Mouse (Mus musculus) Muller cell, postnatal 12 days (primary cell): ENCODE results near the gene Cflar.

Experiments
- DNase-seq: peaks from one replicate; pipeline ENCODE4 v3.0.0-alpha.2; 2015; ENCODE audit errors: inconsistent ontology term

Gene Cflar

DNA sequence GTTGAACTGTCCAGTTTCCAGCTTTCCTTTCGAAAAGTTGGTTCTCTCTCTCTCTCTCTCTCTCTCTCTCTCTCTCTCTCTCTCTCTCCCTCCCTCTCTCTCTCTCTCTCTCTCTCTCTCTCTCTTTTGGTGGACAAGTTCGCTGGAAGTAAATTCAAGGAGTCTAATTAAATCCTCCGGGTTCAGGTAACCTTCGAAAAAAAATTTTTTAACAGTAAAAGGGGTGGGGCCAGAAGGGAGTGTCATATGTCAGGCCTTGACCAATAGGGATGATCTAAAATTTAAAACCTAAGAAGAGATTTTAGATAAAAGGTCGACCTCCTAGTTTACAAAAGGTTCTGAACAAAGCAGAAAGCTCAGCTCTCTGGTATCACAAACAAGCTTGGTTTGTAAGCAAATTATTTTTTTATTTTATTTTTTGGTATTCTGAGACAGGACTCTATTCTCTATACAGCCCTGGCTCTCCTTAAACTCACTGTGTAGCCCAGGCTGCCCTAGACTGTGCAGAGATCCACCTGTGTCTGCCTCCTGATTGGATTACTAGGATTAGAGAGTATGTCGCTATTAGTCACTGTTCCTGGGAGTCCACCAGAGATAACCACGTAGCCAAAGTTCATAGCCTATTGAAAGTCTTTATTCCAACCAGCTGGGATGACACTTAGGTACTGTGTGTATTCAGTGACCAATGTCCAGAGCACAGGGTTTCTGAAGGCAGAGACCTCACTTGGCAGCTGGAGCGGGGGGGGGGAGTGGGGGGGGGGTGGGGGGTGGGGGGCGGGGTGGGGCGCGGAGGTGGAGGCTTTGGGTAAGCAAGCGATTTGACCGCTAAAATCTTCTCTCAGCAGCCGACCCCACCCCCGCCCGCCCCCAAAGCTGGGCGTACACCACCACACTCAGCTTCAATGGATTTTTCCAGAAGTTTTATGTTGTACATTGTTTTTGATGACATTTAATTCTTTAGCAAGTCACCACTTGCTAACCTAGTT lies 1.1 kb downstream of the Cflar start:
- peak; percentile 88 for DNase-seq

DNA sequence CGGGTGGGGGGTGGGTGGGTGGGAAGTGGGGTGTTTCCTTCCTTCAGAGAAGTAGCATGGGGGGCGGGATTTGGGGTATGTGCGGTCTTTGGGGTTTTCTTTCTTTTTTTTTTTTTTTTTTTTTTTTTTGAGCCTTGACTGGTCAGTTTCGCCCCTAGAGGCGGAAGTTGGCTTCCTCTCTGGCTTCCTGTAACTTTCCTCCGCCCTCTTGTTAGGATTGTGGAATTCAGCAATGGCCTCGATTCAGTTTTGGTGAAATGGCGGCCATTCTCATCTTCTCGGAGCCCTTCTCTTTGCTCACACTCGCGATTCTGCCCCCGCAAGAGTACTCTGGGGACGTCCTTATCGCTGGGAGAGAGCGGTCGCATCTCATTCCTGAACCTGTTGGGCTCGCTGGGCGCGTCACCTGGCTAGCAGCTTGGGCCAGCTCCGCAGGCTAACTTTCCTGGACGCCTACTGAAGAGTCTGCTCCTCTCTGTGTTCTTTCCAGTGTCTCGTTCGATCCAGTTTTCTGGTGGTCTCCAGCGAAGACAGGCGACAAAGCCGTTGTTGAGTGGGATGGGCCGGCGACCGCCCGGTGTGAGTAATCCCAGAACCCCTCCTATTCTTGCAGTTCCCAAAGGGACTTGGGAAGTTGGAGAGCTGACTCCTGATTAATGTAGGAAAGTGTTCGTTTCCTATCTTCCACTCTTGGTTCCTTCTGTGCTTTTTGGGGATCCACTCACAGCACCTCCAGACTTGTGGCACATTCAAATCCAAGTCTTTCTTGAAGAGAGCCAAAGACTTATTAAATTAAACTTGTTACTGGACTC lies 2.0 kb downstream of the Cflar start:
- peak; percentile 73 for DNase-seq

DNA sequence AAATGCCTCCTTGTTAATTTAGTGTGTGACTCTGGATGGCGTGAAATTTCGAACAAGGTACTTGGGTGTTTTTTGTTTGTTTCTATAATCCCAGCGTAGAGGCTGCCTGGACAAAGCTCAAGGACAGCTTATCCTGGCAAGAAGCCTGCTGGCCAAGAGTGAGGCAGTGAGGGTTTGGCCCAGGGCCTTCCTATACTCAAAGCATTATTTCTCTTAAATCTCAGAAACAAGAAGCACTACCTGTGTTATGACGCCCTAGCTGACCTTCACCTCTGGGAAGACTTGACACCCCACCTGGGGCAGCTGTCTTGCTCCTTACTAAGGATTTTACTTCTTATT lies 2.6 kb downstream of the Cflar start:
- DNase-seq = no peak

DNA sequence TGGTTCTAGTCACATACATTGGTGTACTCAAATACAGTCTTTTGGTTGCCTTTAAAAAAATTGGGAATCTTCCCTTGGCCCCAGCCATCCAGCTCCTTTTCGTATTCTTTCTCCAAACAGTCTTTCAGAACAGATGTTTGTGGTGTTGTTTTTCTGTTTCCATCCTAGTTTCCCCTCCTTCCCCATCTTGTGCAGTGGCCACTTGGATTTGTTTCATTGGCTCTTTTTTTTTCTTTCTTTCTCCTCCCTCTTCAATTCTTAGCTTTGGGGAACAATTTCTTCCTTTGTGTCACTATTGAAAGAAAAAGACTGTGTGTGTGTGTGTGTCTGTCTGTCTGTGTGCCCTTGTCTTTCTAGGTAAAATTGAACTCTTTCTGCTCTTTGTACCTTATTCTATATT lies 3.1 kb downstream of the Cflar start:
- no peak for DNase-seq

DNA sequence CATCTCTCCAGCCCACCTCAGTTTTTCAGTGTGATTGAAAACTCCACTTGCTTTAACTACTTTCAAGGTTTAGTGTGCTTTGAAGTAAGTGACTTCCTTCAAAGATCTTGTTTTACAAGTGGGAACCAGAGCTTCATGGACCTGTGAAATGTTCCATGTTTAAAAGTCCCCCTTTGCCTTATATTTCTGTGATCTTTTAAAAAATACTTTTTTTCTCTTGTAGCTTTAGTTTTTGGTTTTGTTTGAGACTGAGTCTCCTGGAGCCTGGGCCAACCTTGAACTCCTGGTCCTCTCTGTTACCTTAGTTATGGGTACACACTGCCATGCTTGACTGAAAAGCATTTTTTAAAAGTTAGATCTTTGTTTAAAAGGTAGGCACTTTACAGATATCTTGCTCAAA lies 4.2 kb downstream of the Cflar start:
- no peak for DNase-seq

DNA sequence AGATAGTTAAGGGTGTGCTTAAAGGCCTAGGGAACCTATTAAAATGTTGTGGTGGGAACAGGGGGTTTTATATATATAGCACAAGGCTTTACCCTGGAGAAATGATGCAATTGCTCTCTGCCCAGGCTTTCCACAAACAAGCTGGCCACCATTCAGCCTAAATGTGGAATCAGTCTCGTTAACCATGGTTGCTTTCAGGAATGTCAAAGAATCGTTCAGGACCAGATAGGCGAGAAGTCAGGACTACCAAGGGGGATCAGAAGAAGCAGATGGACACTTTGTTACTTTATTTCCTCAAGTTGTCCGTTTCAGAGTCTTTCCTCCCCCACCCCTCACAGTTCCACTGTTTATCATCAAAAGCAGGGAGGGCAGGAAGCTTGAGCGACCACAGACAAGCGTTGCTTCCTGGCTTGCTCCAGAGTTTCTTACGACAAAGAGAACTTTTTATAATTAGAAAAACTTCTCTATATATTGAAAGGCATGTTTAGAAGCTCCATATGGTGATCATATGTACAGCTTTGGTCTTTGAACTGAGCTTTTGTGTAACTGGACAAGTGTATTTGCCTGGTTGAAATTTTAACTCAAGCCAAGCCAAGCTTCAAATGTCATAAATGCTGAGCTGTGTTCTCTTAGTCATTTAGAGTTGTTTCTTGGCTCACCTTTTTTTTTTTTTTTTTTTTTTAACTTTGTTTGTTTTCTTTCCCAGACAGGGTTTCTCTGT lies 5.0 kb downstream of the Cflar start:
- DNase-seq = no peak

DNA sequence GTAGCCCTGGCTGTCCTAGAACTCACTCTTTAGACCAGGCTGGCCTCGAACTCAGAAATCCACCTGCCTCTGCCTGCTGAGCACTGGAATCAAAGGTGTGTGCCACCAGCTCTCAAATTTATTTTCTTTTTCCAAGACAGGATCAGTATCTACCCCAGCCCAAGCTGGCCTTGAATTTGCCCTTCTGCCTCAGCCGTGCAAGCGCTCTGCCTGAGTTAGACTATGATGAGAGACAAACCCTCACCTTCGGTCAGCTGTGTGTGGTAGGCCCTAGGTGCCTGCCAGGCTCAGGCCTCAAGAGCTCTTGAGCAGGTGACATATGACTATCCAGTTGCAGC lies 5.5 kb downstream of the Cflar start:
- DNase-seq = no peak

DNA sequence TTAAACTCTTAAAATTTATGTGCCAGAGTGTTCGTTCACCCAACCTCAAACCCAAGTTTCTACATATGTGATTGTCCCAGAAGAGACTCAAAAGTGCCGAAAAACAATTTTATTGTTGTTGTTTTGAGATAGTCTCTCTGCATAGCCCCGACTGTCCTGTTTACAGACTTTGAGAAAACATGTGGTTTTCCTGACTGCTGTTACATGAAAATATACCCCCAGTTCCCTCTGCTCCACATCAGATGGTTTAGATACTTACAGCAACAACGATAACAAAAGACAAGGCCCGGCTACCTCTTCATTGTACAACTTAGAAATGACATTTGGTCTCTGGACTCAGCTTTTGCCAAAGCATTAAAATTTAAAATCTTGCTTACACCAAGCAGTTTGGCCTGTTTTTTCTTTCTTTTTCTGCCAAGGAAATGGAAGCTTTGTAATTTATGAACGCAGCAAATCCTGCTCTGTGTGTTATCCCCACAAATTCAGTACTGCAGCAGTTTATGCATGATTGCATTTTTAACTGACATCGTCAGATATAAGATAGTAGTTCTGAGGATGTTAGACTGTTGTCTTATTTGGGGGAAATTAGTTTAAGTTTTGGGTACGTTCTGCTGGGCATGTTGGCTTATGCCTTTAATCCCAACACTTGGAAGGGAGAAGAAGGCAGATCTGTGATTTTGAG lies 6.4 kb downstream of the Cflar start:
- DNase-seq = no peak

DNA sequence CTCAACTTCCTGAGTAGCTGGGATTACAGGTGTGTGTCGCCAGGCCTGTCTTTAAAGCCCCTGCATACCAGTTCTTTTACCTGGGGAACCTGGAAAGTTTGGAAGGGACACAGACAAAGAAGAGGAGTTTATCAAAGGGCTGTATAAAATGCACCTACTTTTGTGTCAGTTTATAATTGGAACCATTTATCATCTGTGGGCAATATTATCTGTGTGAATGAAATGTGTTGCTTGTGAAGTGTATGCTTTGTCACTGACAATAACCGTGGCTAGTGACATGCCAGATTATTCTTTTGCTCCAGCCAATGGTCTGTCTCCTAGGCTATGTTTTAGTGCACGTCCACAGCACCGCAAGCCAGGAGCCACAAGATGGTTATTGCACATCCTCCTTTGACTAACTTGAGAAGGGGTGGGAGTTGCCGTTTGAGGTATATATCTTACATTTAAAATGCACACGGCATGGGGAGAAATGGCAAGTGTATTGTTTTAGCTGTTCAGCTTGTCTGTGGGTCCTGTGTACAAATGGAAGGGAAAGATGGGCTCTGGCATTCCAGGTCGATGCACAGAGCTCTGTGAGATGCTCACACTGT lies 8.1 kb downstream of the Cflar start:
- no peak for DNase-seq

DNA sequence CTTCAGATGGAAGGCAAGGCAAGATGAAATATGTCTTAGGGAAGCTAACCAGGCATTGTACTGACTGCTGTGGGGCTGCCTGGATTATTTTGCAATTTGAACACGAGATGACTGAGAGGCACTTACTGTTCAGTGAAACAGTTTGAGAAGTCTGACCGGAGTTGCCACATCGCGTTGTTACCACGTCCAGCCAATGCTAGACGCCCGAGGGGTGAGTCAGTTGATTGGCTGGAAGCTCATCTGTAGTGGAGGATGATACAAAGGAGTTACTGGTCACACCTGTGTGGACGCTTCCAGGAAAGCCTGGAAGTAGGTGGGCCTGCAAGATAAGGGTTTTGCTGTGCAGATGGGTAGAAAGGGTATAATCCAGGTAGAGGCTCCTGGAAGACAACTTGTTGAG lies 8.8 kb downstream of the Cflar start:
- no peak for DNase-seq

DNA sequence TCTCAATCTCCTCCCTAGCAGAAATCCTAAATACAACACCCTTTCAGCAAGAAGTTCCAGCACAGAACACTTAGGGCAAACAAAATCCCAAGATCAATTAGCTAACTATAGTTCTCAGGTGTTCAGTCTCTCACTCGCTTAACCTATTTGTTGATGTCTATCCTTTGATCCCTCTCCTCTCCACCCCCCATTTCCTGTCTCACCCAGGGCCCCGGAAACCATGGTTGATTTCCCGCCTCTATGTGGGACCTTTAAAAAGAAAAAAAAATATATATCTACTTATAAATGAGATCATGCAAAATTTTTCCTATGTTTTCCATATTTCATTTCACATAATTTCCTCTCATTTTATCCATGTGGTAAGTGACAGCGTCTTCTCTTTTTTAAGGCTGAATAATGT lies 9.7 kb downstream of the Cflar start:
- DNase-seq = no peak

DNA sequence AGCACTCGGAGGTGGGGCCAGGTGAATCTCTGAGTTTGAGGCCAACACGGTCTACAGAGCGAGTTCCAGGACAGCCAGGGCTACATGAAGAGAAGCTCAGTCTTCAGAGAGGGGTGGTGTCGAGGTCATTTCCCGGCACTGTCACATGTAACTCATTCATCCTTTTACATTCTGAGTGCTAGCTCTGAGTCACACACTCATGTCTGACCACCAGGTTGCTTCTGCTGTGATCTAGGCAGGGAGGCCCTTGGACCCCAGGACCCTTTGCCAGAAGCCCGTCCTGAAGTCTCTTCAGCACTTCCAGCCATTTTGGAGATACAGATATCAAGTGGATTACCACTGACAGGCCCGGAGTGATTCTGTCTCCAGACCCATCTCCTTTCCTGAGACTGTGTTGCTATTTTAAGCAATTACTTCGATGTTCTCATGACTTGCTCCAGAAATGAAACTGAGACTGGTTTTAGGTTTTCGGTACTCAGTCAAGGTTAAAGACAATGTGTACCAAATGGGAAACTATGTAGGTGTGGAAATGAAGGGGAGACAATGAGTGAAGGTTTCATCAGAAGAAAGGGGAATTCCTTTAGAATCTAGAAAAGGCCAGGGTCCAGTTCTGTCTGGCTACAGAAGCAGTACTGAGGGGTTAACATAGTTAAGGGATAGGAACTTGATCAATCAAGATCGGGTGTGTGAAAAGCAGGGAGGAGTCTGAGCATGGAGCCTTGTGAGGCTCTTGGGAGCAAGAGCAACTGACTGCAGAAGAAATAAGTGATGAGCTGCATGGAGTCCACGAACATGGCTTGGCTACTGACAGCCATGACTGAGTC lies 11.0 kb downstream of the Cflar start:
- no peak for DNase-seq

DNA sequence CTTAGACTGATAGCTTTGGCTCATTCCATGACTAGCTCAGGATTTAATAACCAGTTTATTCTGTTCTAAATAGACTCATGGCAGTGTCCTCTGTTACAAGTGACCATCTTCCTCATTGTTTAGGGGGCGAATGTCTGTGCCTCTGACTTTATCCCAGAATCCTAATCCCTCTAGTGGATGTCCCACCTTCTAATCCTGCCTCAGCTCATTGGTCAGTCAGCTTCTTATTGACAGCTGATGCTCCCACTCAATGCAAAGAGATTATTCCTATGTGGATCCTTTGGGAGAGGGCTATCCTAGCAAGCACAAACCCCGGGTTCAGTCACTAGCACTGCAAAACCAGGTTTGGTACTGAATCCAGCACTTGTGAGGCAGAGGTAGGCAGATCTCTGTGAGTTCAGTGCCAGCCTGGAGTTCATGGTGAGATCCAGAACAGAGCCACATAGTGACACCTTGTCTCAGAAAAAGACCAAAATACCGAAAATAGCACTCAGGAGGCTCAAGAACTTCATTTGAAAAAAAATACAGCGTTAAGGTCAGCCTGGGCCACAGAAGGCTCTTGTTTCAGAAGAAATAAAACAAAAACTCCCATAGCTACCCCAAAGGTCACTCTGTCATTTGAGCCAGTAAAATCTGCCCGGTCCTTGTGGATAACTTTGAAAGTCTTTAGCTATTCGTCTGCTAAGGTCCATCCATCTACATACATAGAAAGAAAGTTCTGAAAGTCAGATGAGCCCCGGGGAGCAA lies 11.9 kb downstream of the Cflar start:
- DNase-seq = no peak

DNA sequence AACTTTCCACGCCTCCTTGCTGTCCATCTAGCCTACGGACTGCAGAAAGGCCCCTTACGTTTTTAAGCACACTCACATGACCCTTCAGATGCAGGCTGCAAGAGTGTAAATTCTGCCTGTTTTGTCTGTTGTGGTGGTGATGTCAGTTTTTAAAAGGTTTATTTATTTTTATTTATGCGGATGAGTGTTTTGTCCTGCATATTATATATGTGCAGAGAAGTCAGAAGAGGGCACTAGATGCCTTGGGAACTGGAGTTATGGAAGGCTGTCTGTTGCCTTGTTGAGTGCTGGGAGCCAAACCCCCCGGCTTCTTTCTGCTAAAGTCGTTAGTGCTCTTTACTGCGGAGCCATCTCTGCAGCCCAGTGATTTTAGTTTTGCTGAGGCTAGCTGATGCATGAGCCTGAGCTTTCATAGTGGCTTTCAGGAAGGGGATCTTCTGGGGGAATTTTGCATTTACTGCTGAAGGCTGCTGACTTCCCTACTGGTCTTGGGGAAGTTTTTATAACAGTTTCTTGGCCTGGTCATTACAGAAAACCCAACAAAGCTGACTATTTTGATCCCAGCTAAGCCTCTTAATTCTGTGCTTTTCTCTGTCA lies 12.6 kb downstream of the Cflar start:
- no peak for DNase-seq

DNA sequence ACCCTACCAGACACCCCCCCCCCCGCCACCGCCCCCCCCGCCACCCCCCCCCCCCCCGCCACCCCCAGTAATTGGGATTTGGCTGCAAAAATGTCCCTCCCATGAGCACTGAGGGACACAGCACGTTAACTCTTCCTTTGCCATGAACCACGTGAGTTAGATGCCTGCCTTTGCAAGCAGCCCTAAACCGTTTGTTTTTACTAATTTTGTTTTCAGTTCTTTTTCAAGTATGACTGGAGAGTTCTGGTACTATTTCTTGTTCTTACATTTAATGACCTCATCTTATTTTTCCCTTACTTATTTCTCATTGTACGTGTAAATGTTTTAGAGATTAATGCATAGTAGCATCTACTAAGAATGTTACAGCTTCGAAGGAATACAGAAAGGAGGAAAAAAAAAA lies 13.2 kb downstream of the Cflar start:
- DNase-seq = no peak

DNA sequence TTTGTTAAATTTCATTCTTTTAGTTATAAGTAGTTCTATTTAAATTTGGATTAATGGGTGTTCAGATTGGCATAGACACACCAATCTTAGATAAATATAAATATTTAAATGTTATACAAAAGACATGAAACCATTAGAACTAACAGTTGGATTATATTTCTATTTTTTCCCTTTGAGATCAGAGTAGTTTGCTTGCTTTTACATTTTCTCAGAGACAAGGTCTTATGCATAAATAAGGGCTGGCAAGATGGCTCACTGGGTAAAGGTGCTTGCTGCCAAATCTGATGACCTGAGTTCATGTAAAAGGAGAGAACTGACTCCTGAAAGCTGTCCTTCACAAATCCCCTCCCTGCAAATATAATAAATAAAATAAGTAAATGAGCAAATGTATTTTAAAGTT lies 13.8 kb downstream of the Cflar start:
- DNase-seq = no peak

DNA sequence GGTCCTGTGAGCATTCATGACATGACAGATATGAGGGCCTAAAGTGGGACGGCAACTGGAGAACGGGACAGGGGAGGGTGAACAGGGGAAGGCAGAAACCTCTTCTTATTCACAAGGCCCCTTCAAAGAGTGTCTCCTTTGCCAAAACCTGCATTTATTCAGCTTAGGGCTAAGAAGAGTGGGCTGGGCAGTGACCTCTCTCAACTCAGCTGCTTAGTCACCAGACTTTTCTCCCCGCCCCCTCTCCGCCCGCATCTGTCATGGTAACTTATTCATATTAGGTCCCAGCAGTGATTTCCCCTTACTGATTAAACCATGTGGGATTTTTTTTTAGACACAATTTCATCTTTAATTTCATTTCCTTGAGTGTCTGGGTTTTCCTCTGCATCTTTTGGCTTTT lies 14.5 kb downstream of the Cflar start:
- peak; percentile 33 for DNase-seq

DNA sequence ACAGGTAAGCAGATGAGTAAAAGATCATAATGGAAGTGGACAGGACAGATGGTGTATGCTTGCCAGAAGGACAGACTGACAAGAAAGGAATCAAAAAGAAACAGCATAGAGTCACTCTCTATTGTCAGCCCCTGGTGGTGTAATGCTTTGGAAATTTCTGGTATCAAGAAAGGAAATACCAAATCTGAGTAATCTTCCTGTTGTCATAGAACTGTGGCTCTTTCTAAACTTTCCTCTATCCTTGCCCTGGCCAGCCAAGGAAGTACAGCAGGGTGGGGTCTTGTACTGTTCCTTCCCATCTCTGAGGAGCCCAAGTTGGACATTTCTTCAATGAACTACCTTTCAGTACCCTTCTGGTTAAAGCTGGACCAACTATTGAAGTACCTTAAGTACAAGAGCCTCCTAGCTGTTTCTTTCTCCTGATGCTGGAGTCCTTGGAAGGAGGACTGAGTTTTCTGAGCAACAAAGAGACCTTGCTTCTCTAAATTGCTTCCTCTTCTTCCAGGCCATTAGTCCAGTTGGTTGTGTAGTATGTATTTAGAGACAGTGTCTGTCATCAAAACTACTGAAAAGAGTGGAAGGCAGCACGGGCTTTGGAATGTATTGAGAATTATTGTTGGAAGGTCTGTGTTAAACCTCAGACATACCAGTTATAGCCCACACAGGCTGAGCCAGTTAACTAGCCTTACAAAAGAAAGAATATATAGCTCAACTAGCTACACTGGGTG lies 15.9 kb downstream of the Cflar start:
- DNase-seq = no peak
